Mouse (Mus musculus): ENCODE results near the gene Ncs1. TPM values are rescaled to one million over a fixed set of nuclear protein-coding genes. Genes with fewer than 3 reads are reported as not detected.

Ncs1 gene
- polyA plus RNA-seq, 1 experiment from 2014 or later: 66.5 TPM

DNA sequence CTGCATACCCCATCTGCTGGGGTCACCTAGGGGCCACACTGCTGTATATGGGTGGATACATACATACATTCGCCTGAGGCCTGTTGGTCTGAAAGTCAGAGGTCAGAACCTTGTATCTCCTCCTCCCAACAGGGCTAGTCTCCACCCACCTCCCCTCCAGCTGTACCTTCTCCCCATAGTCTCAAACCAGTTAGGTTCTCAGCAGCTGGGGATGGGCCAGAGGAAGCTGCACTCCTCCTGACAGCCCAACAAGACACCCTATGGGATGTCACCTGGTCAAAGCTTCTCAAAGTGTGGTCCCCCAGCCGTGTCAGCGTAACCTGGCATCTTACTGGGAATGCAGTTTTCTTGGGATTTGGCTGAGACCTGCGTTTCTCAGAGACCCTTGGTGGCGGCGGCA lies 50.8 kb downstream of the Ncs1 start:
- Histone ChIP-seq H3K4me3 (no peak overlapping the region), H3K9me3 (no peaks in the 10 kb centered on the region), H3K27ac (replicated peaks) (no peak overlapping the region), H3K36me3 (replicated peaks) (peaks cover 29% of the 10 kb centered on the region), H3K27me3 (replicated peaks; ENCODE audit: low read depth, poor library complexity, severe bottlenecking) (no peaks in the 10 kb centered on the region), H3K4me1 (peaks cover 20% of the 10 kb centered on the region)
- DNase-seq (ENCODE audit: low spot score): no peak
- 83% methylated on average over 6 of the region's 6 CpGs for WGBS

DNA sequence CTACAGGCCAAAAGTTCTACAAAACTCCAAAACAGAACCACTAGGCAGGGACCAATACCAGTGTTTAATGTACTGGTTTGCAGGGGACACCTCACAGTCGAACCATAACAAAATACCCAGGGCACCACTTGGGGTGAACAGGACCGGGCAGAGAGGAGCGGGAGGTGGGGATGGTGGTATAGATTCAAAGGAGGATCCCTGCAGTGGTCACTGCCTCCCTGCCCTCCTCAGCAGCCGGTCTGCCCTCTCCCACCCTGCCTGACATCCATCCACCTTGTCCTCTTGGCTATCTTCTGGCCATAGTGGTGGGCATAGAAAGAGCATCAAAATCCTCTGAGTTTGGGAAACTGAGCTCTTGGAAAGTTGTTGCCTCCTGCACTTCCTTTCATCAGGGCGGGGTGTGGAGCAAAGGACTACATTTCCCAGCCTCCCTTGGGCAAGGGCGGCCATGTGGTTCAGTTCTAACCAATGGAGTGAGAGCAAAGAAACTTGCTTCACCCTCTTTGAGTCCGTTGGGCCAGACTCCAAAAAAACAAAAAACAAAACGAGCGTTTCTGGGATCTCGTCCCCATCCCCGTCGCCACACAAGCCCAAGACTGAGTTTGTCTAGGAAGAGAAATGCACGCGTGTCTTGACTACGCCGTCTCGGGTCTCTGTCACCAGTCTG lies 52.1 kb downstream of the Ncs1 start:
- whole genome bisulfite sequencing: 2% methylated on average over 17 of the region's 17 CpGs
- Histone ChIP-seq H3K36me3 (replicated peaks) (peaks cover 19% of the 10 kb centered on the region), H3K4me1 (peaks cover 20% of the 10 kb centered on the region), H3K27me3 (replicated peaks; ENCODE audit: low read depth, poor library complexity, severe bottlenecking) (no peaks in the 10 kb centered on the region), H3K9me3 (no peaks in the 10 kb centered on the region), H3K27ac (replicated peaks) (peak overlapping the region; percentile 80), H3K4me3 (peak overlapping the region; percentile 60)
- DNase-seq (ENCODE audit: low spot score): peak; percentile 73

GRCm38 (mm10) chr2:31298814-31299213 lies 53.2 kb downstream of the Ncs1 start:
- no peak for DNase-seq (ENCODE audit: low spot score)
- Histone ChIP-seq H3K4me1 (peaks cover 20% of the 10 kb centered on the region), H3K27ac (replicated peaks) (peak overlapping the region; percentile 80), H3K36me3 (replicated peaks) (peaks cover 9% of the 10 kb centered on the region), H3K4me3 (peak overlapping the region; percentile 60), H3K27me3 (replicated peaks; ENCODE audit: low read depth, poor library complexity, severe bottlenecking) (no peaks in the 10 kb centered on the region), H3K9me3 (no peaks in the 10 kb centered on the region)
- WGBS: 43% methylated on average over 4 of the region's 4 CpGs

GRCm38 (mm10) chr2:31299266-31299665 lies 53.6 kb downstream of the Ncs1 start:
- no peaks in the 10 kb centered on the region for H3K9me3 ChIP-seq
- peak; percentile 33 for DNase-seq (ENCODE audit: low spot score)
- H3K4me1 ChIP-seq: peaks cover 20% of the 10 kb centered on the region
- no peaks in the 10 kb centered on the region for H3K27me3 ChIP-seq (replicated peaks; ENCODE audit: low read depth, poor library complexity, severe bottlenecking)
- H3K36me3 ChIP-seq (replicated peaks): peaks cover 4% of the 10 kb centered on the region
- H3K4me3 ChIP-seq: peak overlapping the region; percentile 60; the same call in 1 of the 2 replicates
- 22% methylated on average over 4 of the region's 4 CpGs for WGBS
- H3K27ac ChIP-seq (replicated peaks): peak overlapping the region; percentile 27; the same call in 1 of the 2 replicates

DNA sequence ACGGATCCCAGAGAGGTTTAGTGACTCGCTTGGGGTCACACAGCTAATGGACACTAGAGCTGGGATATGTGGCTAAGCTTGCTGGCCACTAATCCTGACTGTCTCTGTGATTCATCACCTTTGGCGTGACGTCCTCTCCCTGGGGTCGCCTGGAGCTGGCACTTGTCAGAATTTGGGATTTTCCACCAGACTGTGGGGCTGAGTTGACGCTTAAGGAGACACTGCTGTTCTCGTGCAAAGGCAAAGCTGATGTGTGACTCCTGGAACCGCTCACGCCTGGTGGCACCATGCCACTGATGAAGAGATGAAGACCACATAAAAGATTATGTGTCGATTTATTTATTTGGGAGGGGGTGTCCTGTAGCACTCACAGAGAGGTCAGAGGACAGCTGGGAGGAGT lies 54.4 kb downstream of the Ncs1 start:
- peak overlapping the region; percentile 27; the same call in 1 of the 2 replicates for H3K27ac ChIP-seq (replicated peaks)
- no peak overlapping the region for H3K4me3 ChIP-seq
- DNase-seq (ENCODE audit: low spot score): no peak
- H3K9me3 ChIP-seq: no peaks in the 10 kb centered on the region
- no peaks in the 10 kb centered on the region for H3K27me3 ChIP-seq (replicated peaks; ENCODE audit: low read depth, poor library complexity, severe bottlenecking)
- H3K4me1 ChIP-seq: peaks cover 22% of the 10 kb centered on the region
- 82% methylated on average over 10 of the region's 10 CpGs for WGBS
- H3K36me3 ChIP-seq (replicated peaks): no peaks in the 10 kb centered on the region

GRCm38 (mm10) chr2:31303177-31303576 lies 57.6 kb downstream of the Ncs1 start:
- Histone ChIP-seq H3K4me3 (no peak overlapping the region), H3K9me3 (no peaks in the 10 kb centered on the region; the same call in 1 of the 2 replicates), H3K36me3 (replicated peaks) (no peaks in the 10 kb centered on the region), H3K27me3 (replicated peaks; ENCODE audit: low read depth, poor library complexity, severe bottlenecking) (no peaks in the 10 kb centered on the region), H3K4me1 (peaks cover 20% of the 10 kb centered on the region), H3K27ac (replicated peaks) (no peak overlapping the region)
- 82% methylated on average over 9 of the region's 9 CpGs for WGBS
- DNase-seq (ENCODE audit: low spot score): no peak

- no peak for DNase-seq (ENCODE audit: low spot score)
- Histone ChIP-seq H3K4me1 (peaks cover 11% of the 10 kb centered on the region; the same call in 1 of the 2 replicates), H3K36me3 (replicated peaks) (no peaks in the 10 kb centered on the region), H3K9me3 (no peaks in the 10 kb centered on the region; the same call in 1 of the 2 replicates), H3K27me3 (replicated peaks; ENCODE audit: low read depth, poor library complexity, severe bottlenecking) (peaks cover 3% of the 10 kb centered on the region; the same call in 1 of the 2 replicates), H3K27ac (replicated peaks) (no peak overlapping the region), H3K4me3 (no peak overlapping the region)
- 77% methylated on average over 9 of the region's 9 CpGs for WGBS
These were observed 58.6 kb downstream of the Ncs1 start for GRCm38 (mm10) chr2:31304191-31304590.

GRCm38 (mm10) chr2:31304801-31305665 lies 59.4 kb downstream of the Ncs1 start:
- H3K4me1 ChIP-seq: peaks cover 9% of the 10 kb centered on the region; the same call in 1 of the 2 replicates
- 0 out of 2 replicates have a peak overlapping the region, but pooled peaks have one; percentile 27 for H3K27ac ChIP-seq (replicated peaks)
- peaks cover 11% of the 10 kb centered on the region; the same call in 1 of the 2 replicates for H3K27me3 ChIP-seq (replicated peaks; ENCODE audit: low read depth, poor library complexity, severe bottlenecking)
- no peak overlapping the region for H3K4me3 ChIP-seq
- no peaks in the 10 kb centered on the region; the same call in 1 of the 2 replicates for H3K9me3 ChIP-seq
- no peak for DNase-seq (ENCODE audit: low spot score)
- no peaks in the 10 kb centered on the region for H3K36me3 ChIP-seq (replicated peaks)
- 79% methylated on average over 22 of the region's 22 CpGs for WGBS

- Histone ChIP-seq H3K36me3 (replicated peaks) (no peaks in the 10 kb centered on the region), H3K9me3 (no peaks in the 10 kb centered on the region; the same call in 1 of the 2 replicates), H3K27ac (replicated peaks) (no peak overlapping the region), H3K4me3 (no peak overlapping the region), H3K27me3 (replicated peaks; ENCODE audit: low read depth, poor library complexity, severe bottlenecking) (peaks cover 18% of the 10 kb centered on the region), H3K4me1 (peaks cover 9% of the 10 kb centered on the region; the same call in 1 of the 2 replicates)
- WGBS: 41% methylated on average over 4 of the region's 4 CpGs
- DNase-seq (ENCODE audit: low spot score): peak; percentile 62
These were observed 60.1 kb downstream of the Ncs1 start for GRCm38 (mm10) chr2:31305684-31306083.

DNA sequence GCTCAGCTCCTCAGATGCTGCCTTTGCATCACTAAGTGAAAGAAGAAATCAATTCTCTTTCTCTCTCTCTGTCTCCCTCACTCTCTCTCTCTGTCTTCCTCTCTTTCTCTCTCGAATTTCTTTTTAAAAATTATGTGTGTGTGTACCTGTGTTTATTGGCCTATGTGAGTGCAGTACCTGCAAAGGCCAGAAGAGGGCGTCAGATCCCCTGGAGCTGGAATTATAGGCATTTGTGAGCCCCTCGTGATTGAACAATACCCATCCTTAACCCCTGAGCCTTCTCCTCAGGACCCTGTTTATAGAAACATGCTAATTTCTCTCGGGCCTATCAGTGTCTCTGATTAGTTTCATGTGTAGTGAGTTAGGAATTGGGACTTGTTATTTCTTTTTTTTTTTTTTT lies 62.6 kb downstream of the Ncs1 start:
- no peak overlapping the region for H3K4me3 ChIP-seq
- H3K4me1 ChIP-seq: peaks cover 13% of the 10 kb centered on the region; the same call in 1 of the 2 replicates
- WGBS: 59% methylated on average over 4 of the region's 4 CpGs

GRCm38 (mm10) chr2:31309549-31309948 lies 63.9 kb downstream of the Ncs1 start:
- DNase-seq (ENCODE audit: low spot score): no peak
- Histone ChIP-seq H3K36me3 (replicated peaks) (no peaks in the 10 kb centered on the region), H3K27me3 (replicated peaks; ENCODE audit: low read depth, poor library complexity, severe bottlenecking) (peaks cover 53% of the 10 kb centered on the region), H3K27ac (replicated peaks) (no peak overlapping the region), H3K9me3 (no peaks in the 10 kb centered on the region; the same call in 1 of the 2 replicates), H3K4me1 (peaks cover 20% of the 10 kb centered on the region), H3K4me3 (no peak overlapping the region)
- WGBS: 76% methylated on average over 15 of the region's 15 CpGs

More for the DNA sequence above, 62.6 kb downstream of the Ncs1 start:
- H3K27ac ChIP-seq (replicated peaks): no peak overlapping the region
- H3K36me3 ChIP-seq (replicated peaks): no peaks in the 10 kb centered on the region
- no peaks in the 10 kb centered on the region; the same call in 1 of the 2 replicates for H3K9me3 ChIP-seq
- peaks cover 40% of the 10 kb centered on the region for H3K27me3 ChIP-seq (replicated peaks; ENCODE audit: low read depth, poor library complexity, severe bottlenecking)
- DNase-seq (ENCODE audit: low spot score): no peak

- peaks cover 25% of the 10 kb centered on the region for H3K4me1 ChIP-seq
- no peak for DNase-seq (ENCODE audit: low spot score)
- H3K4me3 ChIP-seq: peak within 1 kb of the TSS; percentile 45
- H3K9me3 ChIP-seq: no peaks in the 10 kb centered on the region
- H3K36me3 ChIP-seq (replicated peaks): no peaks in the 10 kb centered on the region
- 2% methylated on average over 33 of the region's 33 CpGs for WGBS
- H3K27ac ChIP-seq (replicated peaks): no peak within 1 kb of the TSS
- peaks cover 96% of the 10 kb centered on the region for H3K27me3 ChIP-seq (replicated peaks; ENCODE audit: low read depth, poor library complexity, severe bottlenecking)
These were observed 68.4 kb downstream of the Ncs1 start, which contains the start of gene Hmcn2 for GRCm38 (mm10) chr2:31314007-31314465. Hmcn2 (plus strand) TSS chr2:31314415.

Measured in embryonic facial prominence, embryonic 10.5 days (tissue).